Mouse (Mus musculus) inflammation-experienced regulatory T-cells, adult 6 months (primary cell): ENCODE measurements around the gene Csnk1d. TPM values are rescaled to one million over a fixed set of nuclear protein-coding genes. Genes with fewer than 3 reads are reported as not detected.

Source experiments
- ATAC-seq: one replicate; pipeline ENCODE4 v1.8.0; 2017
- polyA plus RNA-seq, 3 experiments: library from polyadenylated mRNA; unstranded; fragments of 100-300 nt; shearing (Covaris generic); gene quantifications; one replicate each; pipeline ENCODE4 v1.2.1; 2017

The Csnk1d gene
- polyA plus RNA-seq, 3 experiments from 2014 or later, result 56.0 to 64.3 (median 61.4) TPM

DNA sequence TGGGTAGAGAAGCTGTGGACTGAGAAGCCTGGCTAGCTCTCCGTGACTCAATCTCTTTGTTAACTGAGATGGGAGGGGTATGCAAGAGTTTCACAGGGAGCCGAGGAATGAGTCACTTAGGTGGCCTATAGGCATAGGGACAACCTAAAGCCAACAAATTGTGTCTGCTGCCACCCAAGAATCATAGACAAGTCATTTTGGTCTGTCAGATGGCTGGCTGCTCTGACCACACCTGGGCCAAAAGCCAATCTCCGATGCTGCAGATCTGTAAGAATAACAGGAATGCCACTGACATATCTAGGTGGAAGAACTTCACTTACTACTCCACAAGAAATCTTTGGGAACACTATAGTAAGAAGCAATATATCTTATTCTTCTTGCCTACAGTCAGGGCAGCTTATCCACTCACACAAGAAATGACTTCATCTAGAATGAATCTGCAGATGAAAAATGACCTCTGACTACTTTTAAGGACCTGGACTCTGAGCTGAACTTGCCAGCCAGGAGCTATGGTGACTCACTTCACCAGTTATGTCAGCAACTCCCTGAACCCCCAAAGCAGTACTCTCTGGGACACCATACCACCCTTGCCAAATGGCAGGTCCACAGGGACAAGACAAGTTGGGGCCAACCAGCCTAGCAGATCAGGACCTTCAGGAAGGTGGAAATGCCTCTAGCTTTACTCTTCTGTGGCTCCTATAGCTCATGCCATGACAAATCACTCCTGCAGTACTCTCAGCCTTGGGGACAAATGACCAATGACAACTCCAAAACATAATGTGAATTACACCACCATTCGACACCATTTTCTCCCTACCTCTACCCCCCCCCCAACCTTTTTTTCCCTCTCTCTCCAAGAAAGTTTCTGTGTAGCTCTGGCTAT is 6.4 kb downstream of the Csnk1d start:
- no peak for ATAC-seq

DNA sequence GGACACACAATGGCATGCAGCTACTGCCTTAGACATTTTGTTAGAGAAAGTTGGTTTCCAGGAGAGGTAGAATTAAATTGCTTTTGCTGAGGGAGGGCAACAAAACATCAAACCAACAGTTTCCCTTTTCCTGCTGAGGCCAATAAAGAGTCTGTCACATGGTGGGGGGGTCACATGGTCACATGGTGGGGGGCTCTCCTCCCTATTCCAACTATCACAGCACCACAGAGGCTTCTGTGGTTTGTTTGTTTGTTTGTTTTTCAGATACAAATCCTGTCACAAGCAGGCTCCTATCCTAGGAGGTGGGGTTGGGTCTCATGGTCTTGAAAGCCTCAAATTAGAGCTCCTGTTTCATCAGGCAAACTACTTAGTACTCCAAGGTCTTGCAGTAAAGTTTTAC is 8.7 kb downstream of the Csnk1d start:
- ATAC-seq, result no peak

DNA sequence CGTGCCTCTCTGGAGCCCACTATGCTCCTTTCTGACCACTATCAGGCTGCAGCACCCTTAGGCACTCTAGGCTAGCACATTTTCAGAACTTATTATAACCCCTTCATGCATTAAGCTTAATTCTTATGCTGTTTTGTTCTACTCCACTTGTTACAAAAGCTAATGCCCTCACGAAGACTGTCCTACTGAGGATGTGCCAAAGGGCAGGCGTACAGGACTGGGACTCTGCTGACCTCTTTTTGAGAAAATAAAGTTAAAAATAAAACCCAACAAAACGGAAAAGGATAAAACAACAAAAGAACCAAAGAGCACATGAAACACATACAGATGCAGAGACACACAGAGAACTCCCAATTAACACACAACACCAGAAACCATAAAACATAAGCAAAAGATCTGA is 9.5 kb downstream of the Csnk1d start:
- ATAC-seq, result no peak

DNA sequence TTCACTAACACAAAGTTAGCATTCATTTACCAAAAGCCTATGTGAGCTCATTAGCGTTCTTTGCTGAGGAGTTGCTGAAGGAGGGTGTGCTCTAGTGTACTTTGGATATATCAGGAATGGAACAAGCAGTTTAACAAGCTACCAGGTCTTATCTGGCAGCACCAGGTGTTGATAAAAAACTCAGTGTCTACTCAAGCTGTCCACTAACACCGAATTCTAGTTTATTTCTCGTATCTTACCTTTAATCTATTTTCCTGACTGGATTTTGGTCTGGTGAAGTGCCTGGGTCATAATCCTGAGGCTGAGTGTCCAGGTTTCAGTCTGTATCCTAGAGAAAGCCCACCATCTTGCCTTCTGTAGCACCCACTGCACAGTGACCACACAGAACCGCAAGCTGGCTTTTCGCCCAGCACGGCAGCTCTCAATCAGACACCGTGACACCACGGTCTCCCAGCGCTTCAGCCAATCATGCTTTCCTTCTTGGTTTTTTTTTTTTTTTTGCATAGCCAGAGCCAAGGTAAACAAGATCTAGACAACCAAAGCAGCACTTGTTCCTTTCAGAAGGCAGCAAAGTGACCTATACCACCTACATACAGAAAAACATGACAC is 10.6 kb downstream of the Csnk1d start:
- ATAC-seq, result no peak

DNA sequence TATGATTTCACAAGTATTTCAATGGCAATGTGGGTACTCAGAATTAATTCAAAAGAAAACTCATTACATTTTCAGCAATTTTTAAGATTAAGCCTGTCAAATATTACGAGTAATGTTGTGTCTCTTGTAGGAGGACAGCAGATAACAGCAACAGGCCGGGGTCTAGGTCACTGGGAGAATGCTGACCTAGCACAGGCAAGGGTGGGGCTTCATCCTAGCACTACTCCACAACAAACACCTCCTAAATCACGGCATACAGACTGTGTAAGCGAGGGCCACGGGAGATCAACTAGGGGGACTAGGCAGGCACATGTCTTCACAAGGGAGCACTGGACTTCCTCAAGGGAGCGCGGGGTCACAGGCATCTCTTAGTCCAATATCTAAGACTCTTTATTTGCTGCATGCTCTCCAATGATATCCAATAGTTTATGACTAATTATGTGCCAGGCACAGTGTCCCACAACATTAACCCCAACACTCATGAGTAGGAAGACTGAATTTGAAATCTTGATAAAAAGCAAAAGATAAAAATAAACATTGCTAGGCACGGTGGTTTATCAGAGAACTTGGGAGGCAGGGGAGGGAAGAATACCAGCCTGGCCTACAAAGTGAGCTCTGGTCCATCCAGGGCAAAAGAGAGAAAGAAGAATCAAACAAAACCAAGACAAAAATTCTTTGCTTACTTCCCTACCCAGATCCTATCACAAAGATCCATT is 11.3 kb downstream of the Csnk1d start:
- ATAC-seq, result no peak

DNA sequence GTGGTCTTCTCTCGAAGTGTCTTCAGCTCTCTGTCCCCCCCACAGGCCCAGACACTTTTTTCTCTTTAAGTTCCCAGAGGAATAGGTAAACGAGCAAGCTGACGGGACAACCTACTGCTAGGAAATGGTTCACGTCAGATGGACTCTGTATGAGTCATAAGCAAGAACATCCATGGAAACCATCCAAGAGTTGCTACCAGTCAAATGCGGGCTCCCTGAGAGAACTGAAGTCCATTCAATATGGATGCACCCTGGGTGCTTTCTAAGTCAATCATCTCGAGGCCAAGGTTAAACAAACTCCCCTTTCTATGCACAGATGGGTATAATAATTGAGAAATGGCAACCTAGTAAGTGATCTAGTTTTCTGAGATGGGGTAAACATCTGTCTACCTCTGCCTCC is 17.8 kb downstream of the Csnk1d start:
- no peak for ATAC-seq

DNA sequence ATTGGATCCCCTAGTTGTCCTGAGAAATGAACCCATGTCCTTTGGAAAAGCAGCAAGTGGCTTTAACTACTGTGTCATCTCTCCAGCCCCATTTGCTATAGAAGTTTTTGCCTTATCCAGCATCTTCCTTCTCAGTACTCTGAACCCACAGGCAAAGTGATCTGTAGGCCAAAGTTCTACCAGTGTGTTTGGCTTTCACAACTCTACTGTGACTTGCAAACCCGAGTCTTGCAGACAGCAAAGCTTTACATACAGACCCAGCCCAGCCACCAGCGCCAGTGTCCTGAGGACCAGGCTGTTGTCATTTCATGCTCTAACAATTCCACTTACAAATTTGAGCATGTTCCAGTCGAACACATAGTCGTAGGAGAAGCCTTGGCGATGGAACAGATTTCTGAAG is 19.9 kb downstream of the Csnk1d start:
- no peak for ATAC-seq

DNA sequence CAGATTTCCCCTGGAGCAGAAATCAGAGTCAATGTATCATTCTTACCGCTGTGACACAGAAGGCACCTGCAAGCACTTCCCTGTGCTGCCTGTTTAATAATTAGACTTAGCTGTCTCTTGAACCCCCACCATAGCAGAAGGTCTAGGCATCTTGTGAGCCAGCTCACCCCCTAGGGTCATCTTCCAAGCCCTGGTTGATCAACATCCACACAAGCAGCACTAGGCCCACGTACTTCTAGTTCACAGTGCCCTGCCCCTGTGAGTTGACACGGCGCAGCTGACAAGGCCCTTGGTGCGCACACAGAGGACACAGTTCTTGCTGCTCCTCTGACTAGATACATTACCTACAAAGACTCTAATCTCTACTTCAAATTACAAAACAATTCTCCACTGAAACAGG is 21.4 kb downstream of the Csnk1d start:
- no peak for ATAC-seq

DNA sequence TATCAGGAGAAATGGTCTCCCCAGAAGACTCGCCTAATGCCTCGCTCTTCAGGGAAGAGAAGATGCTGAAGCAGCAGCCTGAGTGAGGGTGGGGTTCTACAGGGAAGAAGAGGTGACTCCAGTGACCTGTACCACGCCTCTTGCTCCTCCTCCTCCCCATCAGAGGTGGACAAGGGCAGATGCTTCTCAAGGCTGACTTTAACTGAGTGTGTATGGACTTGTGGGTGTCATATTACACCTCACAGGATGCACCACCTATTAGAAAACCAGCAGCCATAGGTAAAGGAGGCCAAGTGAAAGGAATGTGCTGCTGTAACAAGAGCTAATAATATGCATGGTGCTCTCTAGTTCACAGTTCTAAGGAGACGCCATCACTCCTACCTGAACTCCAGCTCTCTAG is 25.5 kb downstream of the Csnk1d start:
- ATAC-seq, result no peak

DNA sequence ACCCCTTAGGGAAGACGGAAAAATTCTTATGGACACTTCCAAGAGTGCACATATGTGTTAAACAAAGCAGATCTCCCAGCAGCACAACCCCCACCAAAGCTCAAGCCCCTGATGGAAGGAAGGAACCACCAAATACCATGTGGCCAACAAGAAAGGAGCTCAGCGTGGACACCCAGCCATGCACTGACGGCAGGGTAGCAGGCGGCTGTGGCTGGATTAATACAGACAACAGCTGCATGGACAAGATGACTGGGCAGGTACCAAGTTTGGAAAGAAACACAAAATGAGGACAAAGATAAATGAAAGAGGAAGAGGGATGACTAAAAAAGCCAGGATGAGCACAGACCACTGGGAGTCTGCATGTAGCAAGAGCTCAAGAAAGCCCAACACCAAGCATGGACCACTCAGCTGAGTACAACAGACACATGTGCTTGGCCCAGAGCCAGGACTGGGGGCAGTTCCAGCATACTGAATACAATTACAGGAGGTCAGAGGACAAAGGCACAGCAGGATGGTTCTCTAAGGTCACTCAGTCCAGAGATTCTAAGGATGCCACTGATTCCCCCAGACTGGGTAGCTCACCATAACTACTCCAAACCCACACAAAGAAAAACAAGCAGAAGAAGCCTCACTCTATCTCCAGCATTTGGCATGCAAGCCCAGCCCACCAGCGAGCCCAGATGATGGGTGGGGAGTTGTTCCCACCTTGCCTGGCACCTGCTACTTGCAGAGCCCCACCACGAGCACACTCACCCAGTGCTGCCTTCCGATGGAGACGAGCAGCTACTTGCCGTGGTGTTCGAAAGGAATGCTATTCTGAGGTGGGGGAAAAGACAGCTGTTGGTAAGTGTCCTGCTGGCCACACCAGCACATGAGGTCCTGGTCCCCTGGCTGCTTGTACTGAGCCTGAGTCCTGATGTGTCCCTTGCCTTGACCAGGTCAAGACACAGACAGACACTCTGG is 26.7 kb downstream of the Csnk1d start:
- no peak for ATAC-seq

DNA sequence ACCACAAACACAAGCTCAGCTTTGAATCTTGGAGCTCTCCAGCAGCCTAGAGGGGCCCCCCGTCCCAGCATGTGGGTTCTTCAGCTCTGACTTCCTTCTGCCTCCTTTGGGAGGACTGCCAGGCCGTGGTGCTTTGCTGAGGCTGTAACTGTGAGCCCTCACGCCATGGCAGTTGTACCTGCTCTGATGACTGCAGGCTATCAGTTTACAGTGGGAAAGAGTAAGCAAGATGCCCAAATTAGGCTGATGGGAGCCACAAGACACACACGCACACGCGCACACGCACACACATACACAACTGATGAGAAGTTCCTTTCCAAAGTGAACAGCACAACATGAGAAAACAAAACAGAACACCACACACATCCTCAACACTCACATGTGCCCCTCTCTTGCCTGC is 28.2 kb downstream of the Csnk1d start:
- ATAC-seq, result no peak

DNA sequence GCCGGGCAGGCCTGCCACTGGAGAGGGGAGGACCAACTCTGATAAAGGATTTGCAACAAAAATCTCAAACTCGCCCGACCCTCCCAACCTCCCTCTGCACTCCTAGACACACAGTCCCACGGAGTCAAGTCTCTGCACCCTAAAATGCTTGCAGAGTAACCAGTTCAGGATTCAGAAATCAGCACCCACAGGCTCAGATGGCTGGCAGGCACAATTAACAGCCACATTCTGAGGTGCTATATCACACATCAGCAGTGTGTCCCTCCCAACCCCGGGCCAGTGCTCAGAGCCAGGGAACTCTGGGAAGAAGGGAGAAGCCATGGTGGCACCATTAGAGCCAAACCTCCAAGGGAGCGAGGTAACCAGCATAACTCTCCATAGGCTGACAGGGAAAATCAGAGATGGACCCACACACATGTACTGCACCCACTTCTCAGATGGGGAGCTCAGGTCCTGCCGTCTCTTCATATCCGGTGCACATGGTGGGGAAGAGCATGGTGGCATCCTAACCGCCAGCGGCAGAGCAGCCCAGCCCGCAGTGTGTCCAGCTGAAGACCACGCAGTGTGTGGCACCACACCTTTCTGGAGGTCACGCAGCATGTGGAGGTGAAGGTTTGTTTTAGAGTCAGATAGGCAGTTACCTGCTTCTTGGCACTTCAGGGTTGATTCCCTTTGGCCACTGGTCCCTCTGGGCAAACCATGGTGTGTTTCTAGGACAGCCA is 28.9 kb downstream of the Csnk1d start:
- no peak for ATAC-seq

DNA sequence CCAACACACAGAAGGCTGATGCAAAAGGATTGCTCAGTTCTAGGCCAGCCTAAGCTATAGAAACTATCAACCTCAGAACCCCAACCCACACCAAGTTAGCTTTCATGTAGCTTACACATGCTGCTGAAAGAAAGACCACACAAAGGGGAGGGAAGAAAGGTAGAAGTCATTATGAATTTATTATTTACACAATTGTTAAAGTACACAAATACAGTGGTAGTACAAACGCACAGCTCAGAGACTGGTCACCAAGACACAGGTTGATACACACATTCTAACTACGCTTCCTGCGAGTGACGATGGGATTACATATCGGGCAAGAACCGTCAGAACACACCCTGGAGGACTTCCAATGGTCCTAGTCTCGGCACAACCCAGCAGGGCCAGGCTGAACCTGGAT is 29.5 kb downstream of the Csnk1d start:
- no peak for ATAC-seq

DNA sequence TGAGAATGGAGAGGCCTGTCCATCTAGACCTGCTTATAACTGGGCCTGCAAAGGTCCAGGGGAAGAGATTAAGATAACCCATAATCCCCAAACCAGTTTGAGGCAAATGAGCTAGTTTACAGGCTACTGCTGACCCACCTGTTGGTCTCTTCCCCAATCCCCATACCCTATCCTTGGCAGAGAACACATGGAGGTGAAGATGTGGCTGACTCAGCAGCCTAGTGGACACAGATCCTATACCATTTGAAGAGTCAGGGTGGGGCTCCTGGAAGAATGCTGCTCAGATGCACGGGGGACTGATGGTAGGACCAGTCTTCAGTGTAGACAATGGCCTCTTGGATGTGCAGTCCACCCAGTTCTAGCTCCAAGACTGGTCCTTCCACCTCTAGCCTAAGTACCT is 30.9 kb downstream of the Csnk1d start:
- ATAC-seq, result no peak

DNA sequence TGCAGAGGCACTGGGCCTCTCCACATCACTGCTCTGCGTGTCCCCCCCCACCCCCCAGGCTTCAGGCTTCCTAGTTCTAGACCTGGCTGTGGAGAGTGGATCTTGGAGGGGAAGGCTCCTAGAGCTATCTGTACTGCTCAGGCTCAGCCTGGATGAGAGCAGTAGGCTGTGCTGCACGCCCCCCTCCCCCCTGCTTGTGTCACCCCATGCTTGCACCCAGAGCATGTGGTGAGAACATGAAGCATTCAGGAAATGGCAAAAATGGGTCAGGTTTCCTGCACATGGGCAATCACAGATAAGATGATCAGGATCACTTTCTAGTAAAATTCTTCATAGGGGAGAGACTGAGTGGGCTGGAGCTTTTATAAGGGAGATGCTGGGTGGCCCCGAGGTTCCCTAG is 31.6 kb downstream of the Csnk1d start:
- ATAC-seq, result peak; percentile 38

DNA sequence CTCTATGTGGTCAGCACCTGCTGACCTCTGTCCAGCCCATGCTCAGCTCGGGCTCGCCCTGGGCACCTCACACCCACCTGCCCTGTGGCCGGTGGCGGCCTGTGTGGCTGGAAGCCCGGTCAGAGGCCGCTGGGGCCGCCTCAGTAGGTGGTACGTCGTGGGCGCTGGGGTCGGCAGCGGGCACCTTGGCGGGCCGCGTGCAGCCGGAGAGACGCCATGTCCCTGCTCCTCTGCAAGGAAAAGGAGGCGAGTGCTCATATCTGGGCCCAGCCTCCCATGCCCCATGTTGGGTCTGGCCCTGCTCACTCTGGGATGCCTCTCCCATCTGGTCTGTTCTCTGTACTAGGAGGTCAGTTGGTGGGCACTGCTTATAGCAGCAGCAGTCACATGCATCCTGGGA is 32.1 kb downstream of the Csnk1d start:
- no peak for ATAC-seq

DNA sequence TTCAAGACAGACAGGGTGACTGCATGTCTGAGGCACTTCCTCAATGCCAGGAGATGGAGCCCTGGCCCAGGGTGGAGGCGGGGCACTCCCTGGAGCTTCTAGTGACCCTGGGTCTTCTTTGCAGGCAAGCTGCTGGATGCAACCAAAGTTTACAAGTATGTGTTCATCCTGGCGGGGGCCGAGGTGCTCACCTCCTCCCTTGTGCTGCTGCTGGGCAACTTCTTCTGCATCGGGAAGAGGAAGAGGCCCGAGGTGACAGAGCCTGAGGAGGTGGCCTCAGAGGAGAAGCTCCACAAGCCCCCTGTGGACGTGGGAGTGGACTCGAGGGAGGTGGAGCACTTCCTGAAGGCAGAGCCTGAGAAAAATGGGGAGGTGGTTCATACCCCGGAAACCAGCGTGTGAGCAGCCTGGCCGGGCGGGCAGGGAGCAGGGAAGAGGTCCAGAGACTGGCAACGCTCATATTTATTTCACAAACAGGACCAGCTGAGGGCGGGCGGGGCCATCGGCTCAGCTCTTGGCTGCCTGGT is 33.3 kb downstream of the Csnk1d start:
- no peak for ATAC-seq

DNA sequence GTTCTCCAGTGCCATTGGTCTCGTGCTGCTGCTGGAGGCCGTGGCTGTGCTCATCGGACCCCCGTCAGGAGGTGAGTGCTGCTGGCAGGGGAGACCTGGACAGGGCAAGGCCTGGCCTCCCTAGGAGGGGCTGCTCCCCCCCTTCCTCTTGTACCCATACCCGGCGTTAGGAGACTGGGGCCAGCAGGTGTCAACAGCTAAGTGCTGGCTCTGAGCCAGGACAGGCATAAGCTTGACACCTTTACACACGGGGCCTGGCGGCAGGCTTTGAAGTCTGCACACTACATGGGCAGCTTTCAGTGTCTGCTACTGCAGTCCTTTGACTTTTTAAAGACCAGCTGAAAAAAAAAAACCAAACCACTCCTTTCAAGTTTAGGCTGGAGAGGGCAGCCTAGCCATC is 34.1 kb downstream of the Csnk1d start:
- no peak for ATAC-seq

DNA sequence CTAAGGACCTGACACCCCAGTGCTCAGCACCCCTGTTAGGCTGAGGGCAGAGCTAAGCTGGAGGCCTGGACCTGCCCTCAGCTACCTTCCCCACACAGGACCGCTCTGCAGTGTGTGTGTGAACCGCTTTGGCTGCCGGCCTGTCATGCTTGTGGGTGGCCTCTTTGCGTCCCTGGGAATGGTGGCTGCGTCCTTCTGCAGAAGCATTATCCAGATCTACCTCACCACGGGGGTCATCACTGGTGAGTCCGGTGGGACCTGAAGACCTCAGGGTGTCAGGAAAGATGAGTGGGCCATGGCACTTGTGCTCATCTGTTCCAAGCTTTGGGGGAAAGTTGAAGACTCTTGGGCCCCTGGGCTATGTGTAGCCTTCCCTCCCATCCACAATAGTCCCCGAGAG is 35.4 kb downstream of the Csnk1d start:
- no peak for ATAC-seq

DNA sequence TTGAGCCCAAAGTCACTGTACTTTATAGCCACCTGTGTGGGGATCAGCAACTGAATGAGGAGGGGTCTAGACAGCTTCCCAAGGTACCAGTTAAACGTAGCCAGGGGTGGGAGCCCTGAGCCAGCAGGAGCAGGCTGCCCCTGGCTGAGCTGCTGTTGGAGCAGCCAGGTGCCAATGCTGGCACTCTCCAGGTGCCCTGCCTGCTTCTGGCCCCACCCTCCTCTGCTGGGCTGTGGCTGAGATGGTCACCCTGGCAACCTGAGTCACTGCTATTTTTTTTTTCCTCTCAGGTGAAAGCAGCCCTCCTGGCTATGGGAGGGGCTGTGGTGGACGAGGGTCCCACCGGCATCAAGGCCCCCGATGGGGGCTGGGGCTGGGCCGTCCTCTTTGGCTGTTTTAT is 36.2 kb downstream of the Csnk1d start:
- no peak for ATAC-seq
